Comparison of ENCODE assay signal across 8 mouse cellular contexts in the genomic region with DNA sequence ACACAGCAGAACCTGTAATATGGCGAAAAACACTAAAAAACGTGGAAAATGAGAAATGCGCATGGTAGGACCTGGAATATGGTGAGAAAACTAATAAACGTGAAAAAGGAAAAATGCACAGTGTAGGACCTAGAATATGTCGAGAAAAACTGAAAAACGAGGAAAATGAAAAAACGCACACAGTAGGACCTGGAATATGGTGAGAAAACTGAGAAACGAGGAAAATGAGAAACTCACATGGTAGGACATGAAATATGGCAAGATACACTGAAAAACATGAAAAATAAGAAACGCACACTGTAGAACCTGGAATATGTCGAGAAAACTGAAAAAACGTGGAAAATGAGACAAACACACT.
DNase-seq lines count a peak whose midpoint lies in the region; ATAC-seq and TF ChIP-seq lines count a peak whose summit lies in the region.

No protein-coding gene starts in this region.

- no peaks in the 10 kb centered on the region for H3K27me3 ChIP-seq in heart, embryonic 12.5 days (replicated peaks)

- H3K9ac ChIP-seq in heart, embryonic 12.5 days, result no peak overlapping the region

- H3K27ac ChIP-seq in heart, embryonic 12.5 days (ENCODE audit: poor library complexity, severe bottlenecking), result no peak overlapping the region
- peak overlapping the region; percentile 46; the same call in 1 of the 2 replicates for H3K27ac ChIP-seq in cortical plate, adult 2 months (ENCODE audit: insufficient read depth, low read length)

- no peak for TF ChIP-seq POLR2A in cortical plate, adult 2 months (IDR thresholded peaks at IDR 0.05; ENCODE audit: extremely low read depth, insufficient read depth, low read length)

- H3K9me3 ChIP-seq in heart, embryonic 12.5 days (replicated peaks), result peaks cover 34% of the 10 kb centered on the region

- H3K4me2 ChIP-seq in heart, embryonic 12.5 days, result no peak overlapping the region

- WGBS in heart, embryonic 12.5 days, result 65% methylated on average over 11 of the region's 11 CpGs

- intact Hi-C loops in heart, postnatal 25 days (cut with DNase I), result no loop called here

- no peak overlapping the region for H3K4me3 ChIP-seq in heart, embryonic 12.5 days
- H3K4me3 ChIP-seq in cortical plate, adult 2 months (ENCODE audit: insufficient read depth, low read length), result no peak overlapping the region

- H3K36me3 ChIP-seq in heart, embryonic 12.5 days, result no peaks in the 10 kb centered on the region

- no peak for DNase-seq in heart, postnatal 25 days (ENCODE audit: low spot score)
- DNase-seq in A20 (ENCODE audit: low read depth, low spot score), result peak; percentile 4
- no peak for DNase-seq in left cerebral cortex, adult 8-10 months (ENCODE audit: low spot score in 2 of 2)
- DNase-seq in thymus, postnatal 4 days, result no peak
- DNase-seq in right cerebral cortex, postnatal 36 days (ENCODE audit: low spot score in 2 of 2), result no peak

- no peaks in the 10 kb centered on the region for H3K4me1 ChIP-seq in heart, embryonic 12.5 days (replicated peaks)
- no peaks in the 10 kb centered on the region for H3K4me1 ChIP-seq in cortical plate, adult 2 months (ENCODE audit: control insufficient read depth, insufficient read depth, low read length)

- no peak for TF ChIP-seq CTCF in cortical plate, adult 2 months (IDR thresholded peaks at IDR 0.05; ENCODE audit: extremely low read depth, insufficient read depth, low read length)

- peak; percentile 43 for ATAC-seq in heart, embryonic 12.5 days (ENCODE audit: insufficient number of reproducible peaks, low FRiP score)
- ATAC-seq in megakaryocyte progenitor cell, adult 5-6 weeks (replicated peaks; ENCODE audit: poor library complexity), result peak; percentile 33; the same call in 1 of the 2 replicates
